Mouse (Mus musculus) urinary bladder, postnatal 4 days (tissue): Measurements from ENCODE around the gene Tmprss6.

Experiments used
- DNase-seq, 2 experiments: peaks; one replicate each; pipeline ENCODE4 v3.0.0; 2021 to 2022; ENCODE audit warnings: low spot score in 2 of 2

Gene Tmprss6

GRCm38 (mm10) chr15:78420395-78420794, 48.0 kb downstream of the Tmprss6 start:
- no peak for DNase-seq

- DNase-seq: peak in 1 of 2 experiments; percentile 72
These were observed 51.5 kb downstream of the Tmprss6 start for GRCm38 (mm10) chr15:78416937-78417336.

- no peak for DNase-seq
These were observed 54.3 kb downstream of the Tmprss6 start for GRCm38 (mm10) chr15:78414157-78414556.

GRCm38 (mm10) chr15:78413719-78414117, 54.7 kb downstream of the Tmprss6 start:
- no peak for DNase-seq

GRCm38 (mm10) chr15:78413083-78413718, 55.2 kb downstream of the Tmprss6 start:
- no peak for DNase-seq

GRCm38 (mm10) chr15:78409570-78410052, 58.8 kb downstream of the Tmprss6 start:
- no peak for DNase-seq

GRCm38 (mm10) chr15:78406293-78406934, 62.0 kb downstream of the Tmprss6 start, which contains the start of gene Mpst:
Gene Mpst (plus strand): TSS chr15:78406416.
- DNase-seq: peak; percentile 83 to 87

GRCm38 (mm10) chr15:78405517-78406211, 62.8 kb downstream of the Tmprss6 start, which contains the start of gene Tst:
Gene Tst (minus strand): TSS chr15:78405907.
- DNase-seq: peak; percentile 86 to 90

- DNase-seq: no peak
These were observed 63.3 kb downstream of the Tmprss6 start for GRCm38 (mm10) chr15:78405098-78405497.

GRCm38 (mm10) chr15:78403896-78404295, 64.5 kb downstream of the Tmprss6 start:
- peak in 1 of 2 experiments; percentile 58 for DNase-seq

- DNase-seq: peak in 1 of 2 experiments; percentile 54
These were observed 65.1 kb downstream of the Tmprss6 start for GRCm38 (mm10) chr15:78403301-78403741.

GRCm38 (mm10) chr15:78402423-78402822, 66.0 kb downstream of the Tmprss6 start:
- peak in 1 of 2 experiments; percentile 37 for DNase-seq

- DNase-seq: peak in 1 of 2 experiments; percentile 50
These were observed 66.5 kb downstream of the Tmprss6 start for GRCm38 (mm10) chr15:78401921-78402320.

- no peak for DNase-seq
These were observed 67.1 kb downstream of the Tmprss6 start for GRCm38 (mm10) chr15:78401345-78401744.

- no peak for DNase-seq
These were observed 72.9 kb downstream of the Tmprss6 start, which contains the start of gene Tex33 for GRCm38 (mm10) chr15:78395478-78395962. Gene Tex33 (minus strand): TSS chr15:78395912.

- no peak for DNase-seq
These were observed 77.6 kb downstream of the Tmprss6 start for GRCm38 (mm10) chr15:78390855-78391254.
